Mouse (Mus musculus): ENCODE measurements around the gene Iqcf1. TPM values are rescaled to one million over a fixed set of nuclear protein-coding genes. Genes with fewer than 3 reads are reported as not detected.

Iqcf1 gene
- polyA plus RNA-seq, 1 experiment: not detected

GRCm38 (mm10) chr9:106473753-106474105, 26.0 kb upstream of the Iqcf1 start:
- Histone ChIP-seq H3K27ac (ENCODE audit: insufficient read depth, low read length) (no peak overlapping the region), H3K4me1 (ENCODE audit: control insufficient read depth, insufficient read depth, low read length) (peaks cover 16% of the 10 kb centered on the region), H3K4me3 (replicated peaks; ENCODE audit: insufficient read depth, low read depth, low read length) (no peak overlapping the region), H3K27me3 (ENCODE audit: control insufficient read depth, insufficient read depth, low read length) (no peaks in the 10 kb centered on the region)
- 52% methylated on average over 5 of the region's 5 CpGs for WGBS
- TF ChIP-seq POLR2A (IDR thresholded peaks at IDR 0.05; ENCODE audit: borderline replicate concordance, insufficient read depth, low read length): no peak
- TF ChIP-seq CTCF (IDR thresholded peaks at IDR 0.05; ENCODE audit: borderline replicate concordance, insufficient read depth, low read depth, low read length): no peak
- peak in 1 of 2 experiments; percentile 45 for DNase-seq

- 0 out of 2 replicates have a peak, but pooled peaks have one; percentile 24 for TF ChIP-seq POLR2A (IDR thresholded peaks at IDR 0.05; ENCODE audit: borderline replicate concordance, insufficient read depth, low read length)
- TF ChIP-seq CTCF (IDR thresholded peaks at IDR 0.05; ENCODE audit: borderline replicate concordance, insufficient read depth, low read depth, low read length): peak; percentile 68
- no peak overlapping the region for H3K27ac ChIP-seq (ENCODE audit: insufficient read depth, low read length)
- peak; percentile 79 to 81 for DNase-seq
- H3K4me3 ChIP-seq (replicated peaks; ENCODE audit: insufficient read depth, low read depth, low read length): no peak overlapping the region
- H3K4me1 ChIP-seq (ENCODE audit: control insufficient read depth, insufficient read depth, low read length): peaks cover 18% of the 10 kb centered on the region
- H3K27me3 ChIP-seq (ENCODE audit: control insufficient read depth, insufficient read depth, low read length): no peaks in the 10 kb centered on the region
- 13% methylated on average over 6 of the region's 6 CpGs for WGBS
These were observed 25.3 kb upstream of the Iqcf1 start for GRCm38 (mm10) chr9:106474456-106474855.

- no peak overlapping the region for H3K27ac ChIP-seq (ENCODE audit: insufficient read depth, low read length)
- WGBS: 70% methylated on average over 7 of the region's 7 CpGs
- no peak overlapping the region for H3K4me3 ChIP-seq (replicated peaks; ENCODE audit: insufficient read depth, low read depth, low read length)
- TF ChIP-seq CTCF (IDR thresholded peaks at IDR 0.05; ENCODE audit: borderline replicate concordance, insufficient read depth, low read depth, low read length) (no peak), POLR2A (IDR thresholded peaks at IDR 0.05; ENCODE audit: borderline replicate concordance, insufficient read depth, low read length) (no peak)
- H3K27me3 ChIP-seq (ENCODE audit: control insufficient read depth, insufficient read depth, low read length): no peaks in the 10 kb centered on the region
- peaks cover 23% of the 10 kb centered on the region for H3K4me1 ChIP-seq (ENCODE audit: control insufficient read depth, insufficient read depth, low read length)
- DNase-seq: peak in 1 of 2 experiments; percentile 27
These were observed 24.7 kb upstream of the Iqcf1 start for GRCm38 (mm10) chr9:106475046-106475445.

GRCm38 (mm10) chr9:106475663-106476001, 24.1 kb upstream of the Iqcf1 start, which contains the start of gene Rrp9:
TSS of gene Rrp9 (plus strand) at chr9:106475963.
- DNase-seq: peak in 1 of 2 experiments; percentile 21
- no peaks in the 10 kb centered on the region for H3K27me3 ChIP-seq (ENCODE audit: control insufficient read depth, insufficient read depth, low read length)
- 82% methylated on average over 10 of the region's 10 CpGs for WGBS
- TF ChIP-seq CTCF (IDR thresholded peaks at IDR 0.05; ENCODE audit: borderline replicate concordance, insufficient read depth, low read depth, low read length): no peak
- TF ChIP-seq POLR2A (IDR thresholded peaks at IDR 0.05; ENCODE audit: borderline replicate concordance, insufficient read depth, low read length): no peak
- H3K4me3 ChIP-seq (replicated peaks; ENCODE audit: insufficient read depth, low read depth, low read length): peak within 1 kb of the TSS; percentile 43
- peaks cover 23% of the 10 kb centered on the region for H3K4me1 ChIP-seq (ENCODE audit: control insufficient read depth, insufficient read depth, low read length)
- H3K27ac ChIP-seq (ENCODE audit: insufficient read depth, low read length): peak within 1 kb of the TSS; percentile 41

GRCm38 (mm10) chr9:106476002-106476923, 23.5 kb upstream of the Iqcf1 start:
- TF ChIP-seq POLR2A (IDR thresholded peaks at IDR 0.05; ENCODE audit: borderline replicate concordance, insufficient read depth, low read length): no peak
- TF ChIP-seq CTCF (IDR thresholded peaks at IDR 0.05; ENCODE audit: borderline replicate concordance, insufficient read depth, low read depth, low read length): no peak
- Histone ChIP-seq H3K27ac (ENCODE audit: insufficient read depth, low read length) (peak overlapping the region; percentile 41), H3K27me3 (ENCODE audit: control insufficient read depth, insufficient read depth, low read length) (no peaks in the 10 kb centered on the region), H3K4me3 (replicated peaks; ENCODE audit: insufficient read depth, low read depth, low read length) (peak overlapping the region; percentile 43), H3K4me1 (ENCODE audit: control insufficient read depth, insufficient read depth, low read length) (peaks cover 23% of the 10 kb centered on the region)
- WGBS: 27% methylated on average over 16 of the region's 16 CpGs
- no peak for DNase-seq

- peak; percentile 97 for TF ChIP-seq CTCF (IDR thresholded peaks at IDR 0.05; ENCODE audit: borderline replicate concordance, insufficient read depth, low read depth, low read length)
- TF ChIP-seq POLR2A (IDR thresholded peaks at IDR 0.05; ENCODE audit: borderline replicate concordance, insufficient read depth, low read length): 0 out of 2 replicates have a peak, but pooled peaks have one; percentile 36
- peaks cover 23% of the 10 kb centered on the region for H3K4me1 ChIP-seq (ENCODE audit: control insufficient read depth, insufficient read depth, low read length)
- H3K27me3 ChIP-seq (ENCODE audit: control insufficient read depth, insufficient read depth, low read length): no peaks in the 10 kb centered on the region
- H3K4me3 ChIP-seq (replicated peaks; ENCODE audit: insufficient read depth, low read depth, low read length): peak within 1 kb of the TSS; percentile 87
- peak within 1 kb of the TSS; percentile 41 for H3K27ac ChIP-seq (ENCODE audit: insufficient read depth, low read length)
- under 1% methylated on average over 41 of the region's 41 CpGs for WGBS
- peak; percentile 100 for DNase-seq
These were observed 22.8 kb upstream of the Iqcf1 start, which contains the start of gene Parp3 for GRCm38 (mm10) chr9:106476924-106477484. TSS of gene Parp3 (minus strand) at chr9:106476949.

- 3% methylated on average over 16 of the region's 16 CpGs for WGBS
- H3K4me1 ChIP-seq (ENCODE audit: control insufficient read depth, insufficient read depth, low read length): peaks cover 19% of the 10 kb centered on the region
- no peak for TF ChIP-seq POLR2A (IDR thresholded peaks at IDR 0.05; ENCODE audit: borderline replicate concordance, insufficient read depth, low read length)
- TF ChIP-seq CTCF (IDR thresholded peaks at IDR 0.05; ENCODE audit: borderline replicate concordance, insufficient read depth, low read depth, low read length): no peak
- peak overlapping the region; percentile 87 for H3K4me3 ChIP-seq (replicated peaks; ENCODE audit: insufficient read depth, low read depth, low read length)
- no peak overlapping the region for H3K27ac ChIP-seq (ENCODE audit: insufficient read depth, low read length)
- no peaks in the 10 kb centered on the region for H3K27me3 ChIP-seq (ENCODE audit: control insufficient read depth, insufficient read depth, low read length)
- DNase-seq: peak in 1 of 2 experiments; percentile 5
These were observed 22.1 kb upstream of the Iqcf1 start for GRCm38 (mm10) chr9:106477649-106478048.

All from cerebellum, adult 2 months (tissue).